Mouse (Mus musculus) common myeloid progenitor, adult 5-6 weeks (primary cell): ENCODE measurements at regions not wholly inside any gene's neighbourhood (a gene's known extent, or its start where the extent isn't known, plus 50 kb on each side); places are given as distances from the start of the nearest gene placed in this dataset.

Experiments used
- ATAC-seq: replicated peaks from 2 replicates; pipeline ENCODE4 v1.8.0; 2016; ENCODE audit warnings: low read depth, mild to moderate bottlenecking, moderate TSS enrichment, inconsistent platforms; ENCODE audit not compliant: poor library complexity, severe bottlenecking

DNA sequence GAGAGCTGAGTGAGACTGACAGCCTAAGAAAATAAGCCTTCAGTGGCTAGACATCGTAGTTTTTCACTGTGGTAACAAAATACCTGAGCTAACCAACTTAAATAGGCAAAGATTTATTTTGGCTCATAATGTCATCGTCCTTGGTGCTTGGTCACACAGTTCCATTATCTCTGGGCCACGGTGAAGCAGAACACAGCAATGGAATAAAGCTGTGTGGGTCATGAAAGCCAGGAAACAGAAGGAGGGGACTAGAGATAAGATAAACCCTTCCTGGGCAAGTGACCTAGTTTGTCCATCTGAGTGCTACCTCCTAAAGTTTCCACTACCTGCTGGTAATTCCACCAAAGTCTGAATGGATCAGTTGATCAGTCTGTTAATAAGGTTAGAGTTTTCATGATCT, 134.8 kb upstream of the Gm5129 start:
- peak; percentile 65; the same call in 1 of the 2 replicates for ATAC-seq

DNA sequence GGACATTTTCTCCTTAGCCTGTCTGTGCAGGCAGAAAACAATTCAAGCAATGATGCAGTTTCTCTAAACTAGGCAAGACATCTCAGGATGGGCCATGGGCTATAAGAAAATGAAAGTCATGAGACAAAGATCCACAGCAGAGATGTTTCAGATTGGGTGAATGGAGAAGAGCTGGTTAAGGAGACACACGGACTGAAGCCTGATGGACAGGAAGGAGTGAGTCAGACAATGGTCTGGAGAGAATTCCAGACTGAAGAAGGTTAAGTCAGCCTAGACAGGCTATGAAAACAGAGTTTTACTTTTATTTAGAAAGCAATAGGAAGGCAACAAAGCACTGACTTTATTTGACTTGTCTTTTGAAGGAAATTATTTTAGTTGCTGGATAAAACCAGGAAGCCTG, 137.5 kb upstream of the Il6 start:
- no peak for ATAC-seq

DNA sequence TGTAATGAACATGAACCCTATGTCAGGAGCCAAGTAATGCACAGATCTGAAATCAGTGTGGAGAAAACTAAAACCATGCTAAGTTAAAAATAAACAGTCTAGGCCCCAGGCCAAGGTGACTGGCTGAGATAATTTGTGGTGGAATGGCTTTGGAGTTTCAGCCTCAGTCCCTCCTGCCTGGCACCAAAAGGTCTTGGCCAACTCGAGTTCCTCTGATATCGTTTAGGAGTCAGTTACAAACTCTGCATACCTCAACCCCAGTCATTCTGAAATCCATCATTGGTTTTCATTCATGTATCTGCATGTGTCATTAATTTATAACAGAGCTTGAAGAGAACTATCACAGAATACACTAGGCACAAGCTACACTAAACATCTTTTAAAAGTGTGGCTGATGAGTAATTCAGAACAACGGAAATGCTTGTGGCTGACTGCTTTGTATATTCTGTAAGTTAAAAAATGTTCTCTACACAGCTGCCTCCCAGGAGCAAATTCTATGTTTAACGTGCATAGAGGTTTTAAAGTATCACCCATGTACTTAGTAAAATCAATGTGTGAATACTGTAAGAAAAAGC, 125.6 kb upstream of the Il6 start:
- peak; percentile 69 for ATAC-seq

DNA sequence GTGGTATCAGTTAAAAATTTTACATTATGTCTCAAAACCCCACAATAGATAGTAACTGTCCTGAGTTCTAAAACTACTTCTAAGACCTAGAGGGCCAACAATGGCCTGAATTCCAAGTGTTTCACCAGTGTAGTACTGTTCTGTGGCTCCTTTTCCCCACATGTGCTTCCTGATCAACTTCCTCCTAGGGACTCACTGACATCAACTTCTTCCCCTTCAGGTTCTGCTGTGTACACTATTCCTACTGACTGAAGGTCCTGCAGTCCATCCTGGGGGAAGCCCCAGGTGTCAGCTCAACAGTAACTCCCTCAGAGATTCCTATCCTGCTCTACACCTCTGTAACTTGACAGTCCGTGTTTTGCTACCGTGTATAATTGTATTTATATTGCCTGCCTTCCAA, 120.6 kb upstream of the Il6 start:
- ATAC-seq, result no peak

DNA sequence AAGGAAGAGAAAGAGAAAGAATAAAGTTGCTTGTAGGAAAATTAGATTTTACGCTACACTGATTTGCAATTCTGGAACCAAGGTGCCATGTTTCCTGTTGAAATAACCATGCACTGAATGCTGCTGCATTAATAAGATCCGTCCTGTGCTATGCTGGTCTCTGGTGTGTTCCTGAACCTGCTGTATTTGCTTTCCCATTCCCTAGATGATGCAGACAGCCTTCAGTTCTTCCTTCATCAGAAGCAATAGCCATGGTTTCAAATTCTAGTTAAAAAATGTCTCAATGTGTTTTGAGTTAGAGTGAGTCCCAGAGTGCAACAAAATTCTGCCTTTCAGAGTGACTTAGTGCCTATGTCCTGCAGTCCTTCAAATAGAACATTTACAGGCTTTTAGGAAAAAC, 120.1 kb upstream of the Il6 start:
- ATAC-seq, result no peak

DNA sequence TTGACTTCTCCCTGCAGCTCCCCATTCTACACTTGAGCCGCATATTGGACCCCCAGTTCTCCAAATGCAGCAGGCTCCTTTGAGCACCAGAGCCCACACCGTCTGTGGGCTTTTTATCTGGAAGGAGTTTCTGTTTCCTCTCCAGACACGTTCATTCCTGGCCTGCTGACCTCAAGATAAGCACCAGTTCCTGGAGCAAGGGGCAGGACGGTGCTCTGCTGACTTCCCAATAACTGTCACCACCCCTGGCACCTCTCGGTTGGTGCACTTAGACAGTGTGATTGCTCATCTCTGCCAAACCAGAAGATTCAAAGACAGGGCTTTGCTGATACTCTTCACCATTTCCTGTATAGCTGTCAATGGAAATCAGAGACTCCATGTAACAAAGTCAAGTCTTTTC, 119.1 kb upstream of the Il6 start:
- peak; percentile 94 for ATAC-seq

DNA sequence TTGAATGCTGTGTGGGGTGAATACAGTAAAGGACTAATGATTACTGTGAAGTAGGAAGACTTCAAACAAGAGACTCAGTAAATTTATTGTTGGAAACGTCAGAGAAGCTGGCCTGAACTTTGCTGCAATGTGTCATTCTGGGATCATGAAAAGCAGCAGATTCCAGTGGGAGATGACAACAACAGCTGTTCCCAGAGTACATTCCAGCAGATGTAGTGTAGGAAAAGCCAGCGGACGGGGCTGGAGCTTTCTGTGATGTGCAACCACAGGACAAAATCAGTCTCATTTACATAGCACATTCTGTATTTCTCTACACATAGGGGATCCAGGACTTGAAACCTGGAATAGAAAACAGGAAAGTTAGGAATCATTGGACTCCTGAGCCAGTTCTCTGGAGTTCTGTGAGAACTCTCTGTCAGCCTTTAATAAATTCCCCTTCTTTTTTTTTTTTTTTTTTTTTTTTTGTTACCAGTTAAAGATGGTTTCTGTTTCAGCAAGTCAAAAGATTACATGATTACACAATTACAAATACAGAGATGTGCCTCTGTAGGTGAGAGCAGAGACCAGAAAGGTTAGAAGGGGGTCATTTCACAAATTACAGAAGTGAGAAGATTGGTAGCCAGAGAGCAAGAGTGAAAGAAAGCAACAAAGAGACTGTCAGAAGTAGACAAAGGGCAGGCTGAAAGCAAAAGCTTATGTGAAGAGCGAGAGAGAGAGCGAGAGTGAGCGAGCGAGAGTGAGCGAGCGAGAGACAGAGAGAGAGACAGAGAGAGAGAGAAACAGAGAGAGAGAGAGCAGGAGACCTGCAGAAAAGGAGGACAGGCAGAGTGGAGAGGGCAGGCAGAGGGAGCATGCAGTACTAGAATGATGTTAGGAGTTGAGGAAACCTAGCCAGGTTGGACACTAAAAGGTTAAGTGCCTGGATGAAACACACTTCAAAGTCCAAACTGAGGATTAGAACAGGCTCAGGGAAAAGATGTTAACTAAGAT, 118.0 kb upstream of the Il6 start:
- no peak for ATAC-seq

DNA sequence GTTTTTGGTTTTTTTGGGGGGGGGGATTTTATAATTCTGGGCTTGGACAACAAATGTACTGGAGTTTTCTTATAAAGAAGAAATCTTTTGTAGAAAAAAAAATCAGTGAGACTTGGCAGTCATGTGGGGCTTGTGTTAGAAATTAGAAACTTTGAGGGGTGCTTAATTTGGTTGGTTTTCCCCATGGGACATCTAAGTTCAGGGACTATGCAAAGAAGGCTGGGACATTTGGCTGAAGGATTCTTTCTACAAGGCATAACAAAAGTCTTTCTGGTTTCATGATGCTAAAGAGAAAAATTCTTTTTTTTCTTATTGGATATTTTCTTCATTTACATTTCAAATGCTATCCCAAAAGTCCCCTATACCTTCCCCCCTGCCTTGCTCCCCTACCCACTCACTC, 115.3 kb upstream of the Il6 start:
- ATAC-seq, result no peak

DNA sequence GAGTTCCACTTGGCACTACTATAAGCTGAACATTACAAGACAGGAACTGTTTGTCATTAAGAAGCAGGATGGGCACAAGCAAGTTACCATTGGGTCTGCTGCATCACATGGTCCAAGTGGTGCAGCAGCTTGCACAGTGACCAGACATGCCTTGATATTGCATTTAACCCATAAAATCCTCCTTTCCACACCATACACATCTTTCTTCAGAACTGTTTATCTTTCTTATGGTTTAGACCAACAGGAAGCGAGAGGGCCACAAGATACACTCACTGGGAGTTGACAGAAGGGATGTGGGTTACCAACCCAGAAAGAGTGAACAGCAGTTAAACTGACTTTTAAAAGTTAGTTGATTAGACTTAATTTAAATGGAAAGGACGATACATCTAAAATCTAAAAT, 111.2 kb upstream of the Il6 start:
- ATAC-seq, result peak; percentile 98

DNA sequence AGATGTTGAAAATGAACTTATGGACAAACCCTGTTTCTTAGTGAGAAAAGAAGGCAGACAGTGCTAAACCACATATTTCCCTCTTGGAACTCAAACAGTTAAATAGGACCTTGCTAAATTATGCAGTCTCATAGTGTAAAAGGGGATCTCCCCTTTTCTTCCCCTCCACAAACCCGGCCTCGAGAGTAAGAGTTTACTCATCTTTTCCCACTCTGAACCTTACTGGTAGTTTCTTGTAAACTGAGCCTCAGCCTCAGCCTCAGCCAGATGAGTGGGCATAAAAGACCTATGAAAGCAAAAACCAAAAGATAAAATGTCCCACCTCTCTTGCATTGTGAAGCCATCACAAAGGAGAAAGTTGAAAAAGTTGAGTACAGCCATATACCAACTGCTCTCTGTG, 92.6 kb upstream of the Il6 start:
- no peak for ATAC-seq

DNA sequence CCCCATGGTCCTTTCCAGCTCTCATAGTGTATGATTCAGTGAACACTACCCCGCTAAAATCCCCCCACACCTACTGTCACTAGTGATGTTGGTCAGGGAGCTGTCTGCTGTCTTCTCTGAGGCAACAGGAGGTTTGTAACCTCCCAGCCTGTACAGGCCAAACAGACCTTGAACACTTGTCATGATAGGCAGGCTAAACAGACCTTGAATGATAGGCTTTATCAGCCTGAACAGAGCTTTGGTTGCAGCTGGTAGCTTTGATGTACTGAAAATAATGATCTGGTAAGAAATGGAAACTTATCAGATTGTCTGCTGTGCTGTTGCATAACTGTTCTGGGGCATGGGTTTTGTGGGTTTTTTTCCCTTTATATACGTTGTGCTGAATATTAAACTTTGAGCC, 87.4 kb upstream of the Il6 start:
- ATAC-seq, result peak; percentile 69

DNA sequence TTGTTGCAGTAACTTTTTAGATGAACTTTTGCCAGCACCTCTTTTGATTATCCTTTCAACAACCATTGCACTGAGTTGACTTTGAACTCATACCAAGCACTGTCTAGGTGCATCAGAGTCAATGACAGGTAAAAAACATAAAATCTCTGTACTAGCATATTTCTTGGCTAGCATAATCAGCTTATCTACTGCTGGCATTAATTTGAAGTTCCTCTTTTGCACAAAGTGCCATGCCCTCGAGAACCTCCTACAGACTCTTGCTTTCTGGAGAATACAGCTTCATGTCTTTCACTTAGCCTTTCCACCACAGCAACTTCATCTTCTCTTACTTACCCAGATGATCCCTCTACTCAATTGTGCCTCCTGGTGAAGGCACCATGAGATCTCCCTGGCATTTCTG, 85.3 kb upstream of the Il6 start:
- peak; percentile 66 for ATAC-seq

DNA sequence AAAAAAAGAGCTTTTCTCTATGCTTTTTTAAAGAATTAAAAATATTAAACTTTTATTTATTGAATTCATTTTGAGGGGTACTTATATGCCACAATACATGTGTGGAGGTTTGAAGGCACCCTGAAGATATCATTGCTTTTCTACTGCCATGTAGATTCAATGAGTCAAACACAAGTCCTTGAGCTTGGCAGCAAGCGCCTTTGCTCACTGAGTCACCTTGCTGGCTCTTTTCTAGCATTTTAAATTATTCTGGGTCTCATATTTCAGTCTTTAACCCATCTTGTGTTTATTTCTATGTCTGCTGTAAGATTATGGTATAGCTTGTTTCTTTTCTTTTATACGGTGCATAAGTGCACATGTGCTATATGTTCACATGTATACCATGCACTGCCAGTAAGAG, 83.5 kb upstream of the Il6 start:
- no peak for ATAC-seq

DNA sequence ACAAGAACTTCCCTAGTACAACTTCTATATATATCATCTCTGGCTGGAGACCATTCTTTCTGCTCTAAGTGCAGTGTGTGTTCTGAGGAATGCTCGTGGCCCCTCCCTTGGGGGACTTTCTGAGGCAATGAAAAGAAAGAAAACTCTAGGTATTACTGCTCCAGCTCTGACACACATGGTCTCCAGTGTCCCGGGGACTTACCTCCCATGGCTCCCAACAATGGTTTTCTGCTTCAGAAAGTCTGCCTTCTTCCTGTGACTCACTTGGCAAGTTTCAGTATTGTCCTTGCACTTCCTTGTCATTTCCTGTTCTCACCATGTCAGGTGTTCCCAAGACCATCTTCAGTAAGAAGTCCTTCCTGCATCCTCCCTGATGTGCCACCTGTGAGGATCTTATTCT, 65.7 kb upstream of the Il6 start:
- no peak for ATAC-seq

DNA sequence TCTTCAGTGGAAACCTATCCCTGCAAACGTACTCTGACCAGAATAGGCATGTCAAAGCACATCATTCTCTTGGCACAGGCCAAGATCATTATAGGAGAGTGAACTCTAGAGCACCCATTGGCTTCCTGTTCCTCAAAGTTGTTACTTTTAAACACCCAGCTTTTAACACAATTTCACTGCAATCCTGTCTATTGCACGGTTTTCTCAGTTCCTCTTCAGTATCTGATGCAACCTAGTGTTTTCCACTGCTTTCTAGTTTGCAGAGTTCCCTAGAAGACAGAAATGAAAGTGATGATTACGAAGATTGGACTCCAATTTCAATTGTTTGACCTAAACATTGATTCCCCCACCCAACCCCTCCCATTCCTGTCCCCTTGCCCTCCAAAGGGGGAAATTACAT, 64.8 kb upstream of the Il6 start:
- peak; percentile 83 for ATAC-seq

DNA sequence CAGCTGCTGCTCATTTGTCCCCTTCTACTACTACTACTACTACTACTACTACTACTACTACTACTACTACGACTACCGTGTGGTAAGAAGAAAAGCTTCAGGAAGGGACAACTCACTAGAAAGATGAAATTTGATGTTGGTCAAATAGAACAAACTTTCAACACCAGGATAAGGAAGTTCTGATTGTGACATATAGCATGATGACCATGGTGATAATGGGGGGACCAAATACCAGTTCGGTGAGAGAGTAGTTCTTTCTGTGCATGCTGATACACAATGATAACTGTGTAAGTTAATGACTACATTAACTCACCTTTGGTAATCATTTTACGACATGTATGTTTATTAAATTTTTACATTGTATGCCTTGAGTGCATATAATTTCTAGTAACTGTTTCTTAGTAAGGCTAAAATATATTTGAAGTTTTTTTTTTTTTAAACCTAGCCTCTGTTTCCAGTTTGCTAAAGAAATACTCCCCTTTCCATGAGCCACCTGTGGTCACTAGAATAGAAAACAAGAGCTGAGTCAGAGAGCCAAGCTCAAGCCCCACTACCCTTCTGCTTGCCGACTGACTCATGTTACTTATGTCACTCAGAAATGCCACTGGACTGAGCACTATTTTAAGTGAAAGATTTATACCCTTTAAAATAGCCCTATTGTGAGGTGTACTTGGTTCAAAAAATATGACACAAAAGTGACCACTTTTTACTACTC, 62.3 kb upstream of the Il6 start:
- ATAC-seq, result no peak

DNA sequence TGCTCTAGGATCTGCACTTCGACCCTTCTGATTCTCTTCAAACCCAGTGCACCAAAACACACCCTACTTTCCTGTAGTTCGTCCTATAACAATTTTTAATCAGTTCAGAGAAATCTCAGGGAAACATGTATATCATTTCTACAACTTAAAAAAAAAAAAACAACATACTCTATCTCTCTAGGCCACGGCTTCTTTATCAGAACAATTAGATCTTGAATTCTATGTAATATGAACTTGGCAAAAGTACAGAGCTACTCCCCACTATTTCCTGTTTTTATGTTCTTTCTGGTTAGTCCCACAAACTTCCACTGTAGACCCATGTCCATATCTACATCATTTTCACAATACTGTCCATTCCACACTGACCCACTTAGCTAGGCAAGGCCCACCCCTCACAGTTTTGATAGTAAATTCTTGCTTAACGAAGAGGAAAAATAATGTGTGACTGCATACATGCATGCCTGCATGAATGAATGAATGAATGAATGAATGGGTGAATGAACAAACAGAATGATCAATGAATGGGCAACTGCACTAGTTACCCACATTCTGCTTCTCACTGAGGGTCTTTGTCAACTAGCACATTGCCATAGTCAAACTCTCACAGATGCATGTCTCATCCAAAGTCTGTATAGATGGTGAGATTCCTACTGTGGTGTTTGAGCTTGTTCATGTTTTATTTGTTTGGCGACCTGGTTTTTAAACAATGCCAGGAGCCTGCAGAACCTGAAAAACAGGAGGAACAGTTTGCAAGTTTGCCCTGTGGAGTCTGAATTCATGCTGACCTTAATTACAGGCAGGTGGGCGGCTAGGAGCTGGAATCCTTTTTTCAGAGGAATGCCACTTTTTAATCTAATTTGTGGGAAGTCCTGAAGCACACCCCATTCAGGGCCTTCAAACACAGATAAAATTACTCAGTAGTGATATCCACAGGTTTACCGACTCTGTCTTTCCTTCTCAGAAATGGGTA, 61.2 kb upstream of the Il6 start:
- no peak for ATAC-seq
